Mouse (Mus musculus): Measurements from ENCODE around the gene Racgap1. TPM values are rescaled to one million over a fixed set of nuclear protein-coding genes. Genes with fewer than 3 reads are reported as not detected.

The Racgap1 gene
- polyA plus RNA-seq, 1 experiment from 2014 or later: 45.9 TPM

DNA sequence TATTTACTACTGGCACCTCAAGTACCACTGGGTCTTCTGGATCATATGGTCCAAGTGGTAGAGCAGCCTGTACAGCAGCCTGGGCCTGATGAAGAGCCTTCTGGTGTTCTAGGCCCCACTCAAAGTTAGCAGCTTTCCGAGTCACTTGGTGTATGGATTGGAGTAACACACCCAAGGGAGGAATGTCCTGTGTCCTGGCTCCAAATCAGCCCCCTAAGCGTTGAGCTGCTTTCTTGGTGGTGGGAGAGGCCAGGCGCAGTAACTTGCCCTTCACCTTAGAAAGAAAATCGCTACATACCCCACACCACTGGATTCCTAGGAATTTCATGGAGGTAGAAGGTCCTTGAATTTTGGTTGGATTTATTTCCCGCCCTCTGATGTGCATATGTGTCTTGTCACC is 32.7 kb upstream of the Racgap1 start:
- Histone ChIP-seq H3K4me1 (ENCODE audit: control insufficient read depth, insufficient read depth, low read length) (0 out of 2 replicates have a peak, but pooled peaks cover 3% of the 10 kb centered on the region), H3K4me2 (ENCODE audit: low read depth, low read length) (no peak overlapping the region), H3K9me3 (ENCODE audit: control insufficient read depth, low read length) (no peaks in the 10 kb centered on the region), H3K27me3 (ENCODE audit: control insufficient read depth, insufficient read depth, low read length) (no peaks in the 10 kb centered on the region), H3K9ac (replicated peaks; ENCODE audit: low read depth, low read length) (no peak overlapping the region), H3K4me3 (ENCODE audit: low read depth, low read length) (no peak overlapping the region), H3K36me3 (ENCODE audit: control insufficient read depth, insufficient read depth, low read length) (peaks cover 11% of the 10 kb centered on the region; the same call in 1 of the 2 replicates), H3K27ac (ENCODE audit: low read depth, low read length) (no peak overlapping the region)
- ATAC-seq (ENCODE audit: low read depth): no peak
- WGBS: 94% methylated on average over 5 of the region's 5 CpGs

DNA sequence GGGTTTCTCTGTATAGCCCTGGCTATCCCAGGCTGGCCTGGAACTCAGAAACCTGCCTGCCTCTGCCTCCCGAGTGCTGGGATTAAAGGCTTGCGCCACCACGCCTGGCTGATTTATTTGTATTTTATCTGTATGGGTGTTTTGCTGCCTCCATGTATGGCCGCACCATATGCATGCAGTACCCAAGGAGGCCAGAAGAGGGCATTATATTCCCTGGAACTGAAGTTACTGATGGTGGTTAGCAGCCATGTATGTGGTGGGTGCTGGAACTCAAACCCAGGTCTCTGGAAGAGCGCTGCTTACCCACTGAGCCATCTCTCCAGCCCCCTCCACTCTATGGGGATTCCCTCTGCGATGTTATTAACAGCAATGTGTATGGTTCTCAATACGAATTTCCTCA is 31.4 kb upstream of the Racgap1 start:
- Histone ChIP-seq H3K27me3 (ENCODE audit: control insufficient read depth, insufficient read depth, low read length) (no peaks in the 10 kb centered on the region), H3K9me3 (ENCODE audit: control insufficient read depth, low read length) (no peaks in the 10 kb centered on the region), H3K4me2 (ENCODE audit: low read depth, low read length) (no peak overlapping the region), H3K4me3 (ENCODE audit: low read depth, low read length) (no peak overlapping the region), H3K27ac (ENCODE audit: low read depth, low read length) (no peak overlapping the region), H3K9ac (replicated peaks; ENCODE audit: low read depth, low read length) (no peak overlapping the region), H3K36me3 (ENCODE audit: control insufficient read depth, insufficient read depth, low read length) (0 out of 2 replicates have a peak, but pooled peaks cover 7% of the 10 kb centered on the region), H3K4me1 (ENCODE audit: control insufficient read depth, insufficient read depth, low read length) (peaks cover 7% of the 10 kb centered on the region; the same call in 1 of the 2 replicates)
- WGBS: 94% methylated on average over 7 of the region's 7 CpGs
- ATAC-seq (ENCODE audit: low read depth): no peak

DNA sequence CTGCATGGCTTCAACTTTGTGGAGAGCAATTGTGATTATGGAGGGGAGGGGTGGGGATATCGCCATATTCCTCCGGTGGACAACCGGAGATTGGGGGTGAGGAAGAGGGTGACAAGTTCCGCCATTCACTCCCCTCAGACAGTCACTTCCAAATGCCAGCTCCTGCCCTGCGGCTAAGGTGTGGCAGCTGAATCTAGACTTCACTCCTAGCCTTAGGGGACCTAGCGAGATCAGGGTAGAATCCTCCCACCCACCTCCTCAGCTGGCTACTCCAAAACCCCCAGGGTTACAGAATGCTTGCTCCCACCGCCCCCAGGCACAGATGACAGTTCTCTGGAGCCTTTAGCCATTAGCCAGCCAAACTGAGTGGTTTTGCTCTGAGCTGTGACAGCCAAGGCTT is 27.6 kb upstream of the Racgap1 start:
- Histone ChIP-seq H3K9me3 (ENCODE audit: control insufficient read depth, low read length) (no peaks in the 10 kb centered on the region), H3K4me1 (ENCODE audit: control insufficient read depth, insufficient read depth, low read length) (peaks cover 32% of the 10 kb centered on the region), H3K4me3 (ENCODE audit: low read depth, low read length) (no peak overlapping the region), H3K4me2 (ENCODE audit: low read depth, low read length) (no peak overlapping the region), H3K36me3 (ENCODE audit: control insufficient read depth, insufficient read depth, low read length) (no peaks in the 10 kb centered on the region), H3K9ac (replicated peaks; ENCODE audit: low read depth, low read length) (no peak overlapping the region), H3K27ac (ENCODE audit: low read depth, low read length) (no peak overlapping the region), H3K27me3 (ENCODE audit: control insufficient read depth, insufficient read depth, low read length) (no peaks in the 10 kb centered on the region)
- WGBS: 52% methylated on average over 7 of the region's 7 CpGs
- ATAC-seq (ENCODE audit: low read depth): no peak

DNA sequence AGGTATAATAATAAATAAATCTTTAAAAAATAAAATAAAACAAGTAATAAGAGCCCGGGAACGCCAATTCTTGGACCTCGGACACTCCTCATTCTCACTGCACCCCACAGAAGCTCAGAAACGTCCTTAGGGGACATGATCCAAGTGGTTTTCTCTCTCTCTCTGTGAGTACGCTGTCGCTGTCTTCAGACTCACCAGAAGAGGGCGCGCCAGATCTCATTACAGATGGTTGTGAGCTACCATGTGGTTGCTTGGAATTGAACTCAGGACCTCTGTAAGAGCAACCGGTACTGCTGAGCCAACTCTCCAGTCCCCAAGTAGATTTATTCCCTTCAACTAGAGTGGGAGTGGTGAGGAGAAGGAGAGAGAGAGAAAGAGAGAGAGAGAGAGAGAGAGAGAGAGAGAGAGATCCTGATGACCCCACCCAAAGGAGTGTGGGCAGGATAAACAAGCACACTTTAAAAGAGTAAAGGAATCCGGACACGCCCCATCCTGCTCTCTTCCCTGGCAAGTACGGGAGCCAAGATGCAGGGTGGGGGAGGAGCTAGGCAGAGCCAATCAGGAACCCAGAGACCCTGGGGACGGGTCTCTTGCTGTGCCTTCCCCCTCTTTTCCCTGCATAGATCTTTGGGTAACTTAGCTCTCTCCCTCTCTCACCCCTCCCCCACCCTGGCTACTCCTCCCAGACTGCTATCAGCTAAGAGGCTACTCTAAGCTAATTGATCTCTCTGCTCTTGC is 26.8 kb upstream of the Racgap1 start:
- peak; percentile 44; the same call in 1 of the 2 replicates for ATAC-seq (ENCODE audit: low read depth)
- Histone ChIP-seq H3K27ac (ENCODE audit: low read depth, low read length) (no peak overlapping the region), H3K36me3 (ENCODE audit: control insufficient read depth, insufficient read depth, low read length) (no peaks in the 10 kb centered on the region), H3K4me2 (ENCODE audit: low read depth, low read length) (no peak overlapping the region), H3K4me1 (ENCODE audit: control insufficient read depth, insufficient read depth, low read length) (peaks cover 40% of the 10 kb centered on the region), H3K27me3 (ENCODE audit: control insufficient read depth, insufficient read depth, low read length) (no peaks in the 10 kb centered on the region), H3K9me3 (ENCODE audit: control insufficient read depth, low read length) (no peaks in the 10 kb centered on the region), H3K9ac (replicated peaks; ENCODE audit: low read depth, low read length) (no peak overlapping the region), H3K4me3 (ENCODE audit: low read depth, low read length) (no peak overlapping the region)
- WGBS: 14% methylated on average over 13 of the region's 13 CpGs

DNA sequence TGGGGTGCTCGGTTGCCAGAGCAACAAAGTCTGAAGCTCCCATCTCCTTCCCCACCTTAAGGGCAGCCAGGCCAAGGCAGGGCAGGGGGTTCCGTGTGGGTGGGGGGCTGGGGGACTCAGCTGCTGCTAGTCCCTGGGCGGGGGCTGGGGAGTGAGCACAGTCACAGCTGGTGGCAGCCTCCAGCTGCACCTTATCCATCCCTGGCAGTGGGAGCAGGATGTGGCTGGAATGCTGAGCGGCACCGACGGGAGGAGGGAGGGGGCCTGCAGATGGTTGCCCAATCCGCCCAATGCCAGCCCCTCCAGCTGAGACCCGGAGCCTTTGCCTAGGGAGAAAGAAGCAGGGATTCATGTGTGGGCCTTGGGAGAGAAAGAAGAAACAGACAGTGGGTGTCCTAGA is 25.6 kb upstream of the Racgap1 start:
- Histone ChIP-seq H3K9ac (replicated peaks; ENCODE audit: low read depth, low read length) (peak overlapping the region; percentile 37; the same call in 1 of the 2 replicates), H3K4me1 (ENCODE audit: control insufficient read depth, insufficient read depth, low read length) (peaks cover 50% of the 10 kb centered on the region), H3K4me3 (ENCODE audit: low read depth, low read length) (no peak overlapping the region), H3K27ac (ENCODE audit: low read depth, low read length) (peak overlapping the region; percentile 72), H3K9me3 (ENCODE audit: control insufficient read depth, low read length) (no peaks in the 10 kb centered on the region), H3K27me3 (ENCODE audit: control insufficient read depth, insufficient read depth, low read length) (no peaks in the 10 kb centered on the region), H3K36me3 (ENCODE audit: control insufficient read depth, insufficient read depth, low read length) (peaks cover 5% of the 10 kb centered on the region; the same call in 1 of the 2 replicates), H3K4me2 (ENCODE audit: low read depth, low read length) (peak overlapping the region; percentile 64)
- ATAC-seq (ENCODE audit: low read depth): peak; percentile 62
- WGBS: 11% methylated on average over 8 of the region's 8 CpGs

DNA sequence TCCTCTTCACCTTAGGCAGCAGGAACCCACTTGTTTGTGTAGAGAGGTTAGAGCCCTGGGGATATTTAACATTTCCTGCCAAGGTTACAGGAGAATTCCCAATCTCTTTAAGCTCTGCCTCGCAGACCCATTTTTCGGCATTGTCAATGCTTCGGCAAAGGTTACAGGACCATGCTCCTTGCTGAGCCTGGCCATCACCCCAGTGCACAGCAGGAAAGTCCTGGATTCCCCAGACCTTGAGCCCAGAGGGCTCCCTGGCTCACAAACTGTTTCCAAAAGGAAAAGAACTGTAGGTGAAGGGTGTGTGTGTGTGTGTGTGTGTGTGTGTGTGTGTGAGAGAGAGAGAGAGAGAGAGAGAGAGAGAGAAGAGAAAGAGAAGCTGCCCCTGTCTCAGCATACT is 23.4 kb upstream of the Racgap1 start:
- Histone ChIP-seq H3K4me1 (ENCODE audit: control insufficient read depth, insufficient read depth, low read length) (peaks cover 59% of the 10 kb centered on the region), H3K4me3 (ENCODE audit: low read depth, low read length) (peak overlapping the region; percentile 17; the same call in 1 of the 2 replicates), H3K4me2 (ENCODE audit: low read depth, low read length) (peak overlapping the region; percentile 64), H3K27ac (ENCODE audit: low read depth, low read length) (0 out of 2 replicates have a peak overlapping the region, but pooled peaks have one; percentile 22), H3K9me3 (ENCODE audit: control insufficient read depth, low read length) (no peaks in the 10 kb centered on the region), H3K27me3 (ENCODE audit: control insufficient read depth, insufficient read depth, low read length) (no peaks in the 10 kb centered on the region; the same call in 1 of the 2 replicates), H3K9ac (replicated peaks; ENCODE audit: low read depth, low read length) (no peak overlapping the region; the same call in 1 of the 2 replicates), H3K36me3 (ENCODE audit: control insufficient read depth, insufficient read depth, low read length) (peaks cover 5% of the 10 kb centered on the region; the same call in 1 of the 2 replicates)
- WGBS: 73% methylated on average over 3 of the region's 3 CpGs
- no peak for ATAC-seq (ENCODE audit: low read depth)

DNA sequence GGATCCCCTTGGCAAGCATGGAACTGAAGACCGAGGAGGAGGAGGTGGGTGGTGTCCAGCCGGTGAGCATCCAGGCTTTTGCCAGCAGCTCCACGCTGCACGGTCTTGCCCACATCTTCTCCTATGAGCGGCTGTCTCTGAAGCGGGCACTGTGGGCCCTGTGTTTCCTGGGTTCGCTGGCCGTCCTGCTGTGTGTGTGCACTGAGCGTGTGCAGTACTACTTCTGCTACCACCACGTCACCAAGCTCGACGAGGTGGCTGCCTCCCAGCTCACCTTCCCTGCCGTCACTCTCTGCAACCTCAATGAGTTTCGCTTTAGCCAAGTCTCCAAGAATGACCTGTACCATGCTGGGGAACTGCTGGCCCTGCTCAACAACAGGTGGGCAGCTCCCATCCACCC is 20.3 kb upstream of the Racgap1 start:
- no peak for ATAC-seq (ENCODE audit: low read depth)
- Histone ChIP-seq H3K36me3 (ENCODE audit: control insufficient read depth, insufficient read depth, low read length) (peaks cover 5% of the 10 kb centered on the region; the same call in 1 of the 2 replicates), H3K9me3 (ENCODE audit: control insufficient read depth, low read length) (no peaks in the 10 kb centered on the region), H3K4me3 (ENCODE audit: low read depth, low read length) (peak overlapping the region; percentile 78), H3K4me1 (ENCODE audit: control insufficient read depth, insufficient read depth, low read length) (peaks cover 55% of the 10 kb centered on the region), H3K27me3 (ENCODE audit: control insufficient read depth, insufficient read depth, low read length) (no peaks in the 10 kb centered on the region; the same call in 1 of the 2 replicates), H3K27ac (ENCODE audit: low read depth, low read length) (no peak overlapping the region), H3K9ac (replicated peaks; ENCODE audit: low read depth, low read length) (no peak overlapping the region; the same call in 1 of the 2 replicates), H3K4me2 (ENCODE audit: low read depth, low read length) (peak overlapping the region; percentile 64)
- WGBS: 69% methylated on average over 14 of the region's 14 CpGs

DNA sequence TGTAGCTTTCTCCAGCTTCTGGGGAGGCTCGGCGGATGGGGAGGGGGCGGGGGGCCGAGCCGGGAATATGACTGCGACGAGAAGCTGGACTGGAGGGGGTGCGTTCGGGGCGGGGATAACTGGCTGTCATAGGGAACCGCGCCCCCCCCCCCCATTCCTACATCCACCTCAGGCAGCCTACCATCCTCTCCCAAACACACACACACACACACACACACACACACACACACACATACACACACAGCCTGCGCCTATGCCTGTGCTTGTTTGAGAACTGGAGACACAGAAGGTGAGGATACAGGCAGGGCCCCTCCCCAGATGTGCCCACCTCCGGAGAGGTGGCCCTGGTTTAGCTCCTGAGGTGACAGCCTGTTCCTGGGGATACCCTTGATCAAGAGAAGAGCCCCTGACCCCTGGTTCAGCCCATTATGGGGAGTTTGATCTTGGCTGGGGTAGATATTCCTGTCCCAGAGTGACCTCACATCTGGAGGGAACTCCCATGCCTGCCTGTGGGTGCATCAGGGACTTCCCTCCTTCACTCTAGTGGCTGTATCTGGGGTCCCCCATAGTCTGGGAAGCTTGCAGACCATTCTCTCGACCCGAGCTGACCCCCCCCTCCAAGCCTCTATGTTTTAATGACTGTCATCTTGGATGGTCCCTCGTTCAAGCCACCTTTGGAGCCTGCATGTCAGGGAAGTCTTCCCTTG is 19.7 kb upstream of the Racgap1 start:
- peaks cover 50% of the 10 kb centered on the region for H3K4me1 ChIP-seq (ENCODE audit: control insufficient read depth, insufficient read depth, low read length)
- H3K9ac ChIP-seq (replicated peaks; ENCODE audit: low read depth, low read length): peak overlapping the region; percentile 91
- no peaks in the 10 kb centered on the region; the same call in 1 of the 2 replicates for H3K27me3 ChIP-seq (ENCODE audit: control insufficient read depth, insufficient read depth, low read length)
- no peaks in the 10 kb centered on the region for H3K9me3 ChIP-seq (ENCODE audit: control insufficient read depth, low read length)
- peak overlapping the region; percentile 78 for H3K4me3 ChIP-seq (ENCODE audit: low read depth, low read length)
- H3K27ac ChIP-seq (ENCODE audit: low read depth, low read length): peak overlapping the region; percentile 95
- 8% methylated on average over 15 of the region's 17 CpGs for WGBS
- H3K4me2 ChIP-seq (ENCODE audit: low read depth, low read length): peak overlapping the region; percentile 64
- peaks cover 5% of the 10 kb centered on the region; the same call in 1 of the 2 replicates for H3K36me3 ChIP-seq (ENCODE audit: control insufficient read depth, insufficient read depth, low read length)
- ATAC-seq (ENCODE audit: low read depth): peak; percentile 32; the same call in 1 of the 2 replicates

All from neural tube, embryonic 14.5 days (tissue).